Mouse (Mus musculus) liver, embryonic 12.5 days (tissue): ENCODE data around the gene Matn3. TPM values are rescaled to one million over a fixed set of nuclear protein-coding genes. Genes with fewer than 3 reads are reported as not detected.

Experiments used
- ATAC-seq: fragments of 200-750 bp; cut with Nextera tagmentation; 2 replicates; pipeline ENCODE4 v1.8.0; 2017; ENCODE audit warnings: moderate number of reproducible peaks, mild to moderate bottlenecking, moderate library complexity
- H3K27ac ChIP-seq: fragments of 300-500 bp; sonication (generic); 2 replicates; pipeline ENCODE4 v1.5.1; 2016; ENCODE audit warnings: mild to moderate bottlenecking
- H3K27me3 ChIP-seq: fragments of 300-500 bp; sonication (generic); replicated peaks from 2 replicates; pipeline ENCODE4 v1.6.1; 2016; ENCODE audit warnings: mild to moderate bottlenecking, moderate library complexity
- H3K36me3 ChIP-seq: fragments of 300-500 bp; sonication (generic); 2 replicates; pipeline ENCODE4 v1.6.1; 2016; ENCODE audit warnings: mild to moderate bottlenecking, moderate library complexity
- H3K4me1 ChIP-seq: fragments of 300-500 bp; sonication (generic); 2 replicates; pipeline ENCODE4 v1.6.1; 2016
- H3K4me2 ChIP-seq: fragments of 300-500 bp; sonication (generic); 2 replicates; pipeline ENCODE4 v1.6.1; 2016; ENCODE audit warnings: mild to moderate bottlenecking, moderate library complexity
- H3K4me3 ChIP-seq: fragments of 300-500 bp; sonication (generic); 2 replicates; pipeline ENCODE4 v1.5.1; 2016; ENCODE audit warnings: mild to moderate bottlenecking, moderate library complexity
- H3K9ac ChIP-seq: fragments of 300-500 bp; sonication (generic); 2 replicates; pipeline ENCODE4 v1.6.1; 2016; ENCODE audit warnings: mild to moderate bottlenecking, moderate library complexity
- H3K9me3 ChIP-seq: fragments of 300-500 bp; sonication (generic); replicated peaks from 2 replicates; pipeline ENCODE4 v1.6.1; 2016; ENCODE audit warnings: mild to moderate bottlenecking, moderate library complexity
- WGBS: fragments of 180-500 bp; shearing (Covaris S2); methylation state at CpG from one replicate; pipeline ENCODE4 v1.1.7; 2016; ENCODE audit not compliant: insufficient replicate concordance; 5-methylcytosine and 5-hydroxymethylcytosine counted together
- polyA plus RNA-seq: library from polyadenylated mRNA; unstranded; fragments of >200 nt; fragmentation: Nextera tagmentation; extraction: Ambion mirVana; gene quantifications from 2 replicates; pipeline ENCODE4 v1.2.1, GENCODE M21; 2016

Matn3 gene
- polyA plus RNA-seq, 1 experiment from 2014 or later: 0.11 TPM

GRCm38 (mm10) chr12:8998318-8998717 is 50.6 kb downstream of the Matn3 start:
- Histone ChIP-seq H3K27me3 (no peaks in the 10 kb centered on the region), H3K4me1 (no peaks in the 10 kb centered on the region), H3K36me3 (no peaks in the 10 kb centered on the region), H3K27ac (no peak overlapping the region), H3K9me3 (no peaks in the 10 kb centered on the region), H3K4me3 (no peak overlapping the region), H3K9ac (no peak overlapping the region), H3K4me2 (no peak overlapping the region)
- 54% methylated on average over 4 of the region's 4 CpGs for WGBS
- no peak for ATAC-seq

DNA sequence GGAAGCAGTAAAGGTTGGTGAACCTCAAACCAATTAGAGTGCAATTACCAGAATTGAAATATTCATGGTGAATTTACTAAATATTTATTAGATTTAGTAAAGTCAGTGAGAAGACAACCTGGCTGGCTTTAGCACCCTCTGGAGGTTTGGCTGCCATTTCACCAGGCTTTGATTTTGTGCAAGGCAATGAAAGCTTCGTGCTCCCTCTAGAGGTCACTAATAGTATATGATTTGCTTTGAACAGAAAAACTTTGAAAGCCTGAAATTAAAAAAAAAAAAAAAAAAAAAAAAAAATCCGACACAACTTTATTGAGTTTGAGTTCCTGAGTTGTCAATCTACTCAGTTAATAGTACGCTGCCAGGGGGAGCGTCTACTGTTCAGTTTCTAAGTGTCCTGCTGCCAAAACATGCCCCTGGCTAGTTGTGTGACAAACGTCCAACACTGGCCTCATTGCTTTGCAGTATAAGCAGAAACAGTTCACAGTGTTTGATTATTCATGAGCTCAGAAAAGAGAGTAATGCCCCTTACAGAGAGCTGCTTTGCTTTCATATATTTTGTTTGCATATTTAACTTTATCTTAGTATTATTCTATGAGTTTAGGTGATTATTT is 54.4 kb downstream of the Matn3 start:
- Histone ChIP-seq H3K9me3 (no peaks in the 10 kb centered on the region), H3K4me2 (no peak overlapping the region), H3K27ac (no peak overlapping the region), H3K4me1 (no peaks in the 10 kb centered on the region), H3K36me3 (no peaks in the 10 kb centered on the region), H3K9ac (no peak overlapping the region), H3K4me3 (no peak overlapping the region), H3K27me3 (no peaks in the 10 kb centered on the region)
- no peak for ATAC-seq
- 18% methylated on average over 5 of the region's 5 CpGs for WGBS

GRCm38 (mm10) chr12:9007146-9007545 is 59.4 kb downstream of the Matn3 start:
- Histone ChIP-seq H3K27ac (no peak overlapping the region), H3K9me3 (no peaks in the 10 kb centered on the region), H3K9ac (no peak overlapping the region), H3K36me3 (no peaks in the 10 kb centered on the region), H3K4me3 (no peak overlapping the region), H3K27me3 (no peaks in the 10 kb centered on the region), H3K4me2 (no peak overlapping the region), H3K4me1 (no peaks in the 10 kb centered on the region)
- no peak for ATAC-seq
- 32% methylated on average over 4 of the region's 4 CpGs for WGBS

DNA sequence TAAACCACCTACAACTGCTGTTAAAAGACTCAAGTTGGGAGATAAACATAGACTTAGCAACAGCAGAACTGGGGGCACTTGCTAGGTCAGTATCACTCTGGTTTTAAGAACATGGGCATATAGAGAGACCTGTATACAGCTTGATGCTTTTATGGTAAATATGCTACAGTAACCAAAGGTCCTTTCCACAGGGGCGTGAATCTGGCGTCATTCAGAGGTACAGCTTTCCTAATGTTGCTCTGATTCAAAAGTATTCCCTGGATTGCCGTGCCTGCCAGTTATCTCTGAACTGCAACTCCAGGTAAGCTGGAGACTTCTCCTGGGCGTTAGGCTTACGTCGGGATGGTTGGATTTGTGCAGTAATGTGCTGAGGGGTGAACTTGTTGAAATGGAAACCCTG is 60.1 kb downstream of the Matn3 start:
- H3K9ac ChIP-seq: no peak overlapping the region
- H3K4me3 ChIP-seq: no peak overlapping the region
- WGBS: 73% methylated on average over 6 of the region's 6 CpGs
- H3K27ac ChIP-seq: no peak overlapping the region
- no peaks in the 10 kb centered on the region for H3K27me3 ChIP-seq
- H3K36me3 ChIP-seq: no peaks in the 10 kb centered on the region
- H3K9me3 ChIP-seq: no peaks in the 10 kb centered on the region
- no peak for ATAC-seq
- H3K4me1 ChIP-seq: no peaks in the 10 kb centered on the region
- H3K4me2 ChIP-seq: no peak overlapping the region

DNA sequence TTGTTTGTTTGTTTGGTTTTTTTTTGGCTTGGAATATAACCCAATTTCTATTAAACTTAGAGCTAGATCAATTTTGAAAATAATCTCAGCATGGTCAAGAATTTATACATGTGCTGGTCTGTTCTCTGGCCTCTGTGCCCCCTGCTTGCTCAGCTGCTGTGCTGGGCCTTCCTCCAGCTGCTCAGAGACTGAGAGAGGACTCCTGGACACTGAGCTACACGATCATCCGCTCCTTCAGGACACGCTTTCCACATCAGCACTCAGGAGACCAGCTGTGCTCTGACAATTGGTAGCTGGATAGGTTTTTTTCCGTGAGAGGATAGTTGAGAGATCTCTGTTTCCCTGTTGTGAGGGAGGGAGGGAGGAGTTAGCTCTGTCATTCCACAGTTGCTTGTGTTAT is 62.6 kb downstream of the Matn3 start:
- H3K36me3 ChIP-seq: no peaks in the 10 kb centered on the region
- no peak overlapping the region for H3K4me2 ChIP-seq
- WGBS: 62% methylated on average over 4 of the region's 4 CpGs
- H3K27ac ChIP-seq: no peak overlapping the region
- no peak overlapping the region for H3K4me3 ChIP-seq
- no peaks in the 10 kb centered on the region for H3K27me3 ChIP-seq
- H3K4me1 ChIP-seq: no peaks in the 10 kb centered on the region
- no peak for ATAC-seq
- H3K9ac ChIP-seq: no peak overlapping the region
- no peaks in the 10 kb centered on the region for H3K9me3 ChIP-seq

- no peaks in the 10 kb centered on the region for H3K36me3 ChIP-seq
- no peaks in the 10 kb centered on the region for H3K4me1 ChIP-seq
- H3K4me2 ChIP-seq: no peak overlapping the region
- H3K9me3 ChIP-seq: no peaks in the 10 kb centered on the region
- H3K9ac ChIP-seq: no peak overlapping the region
- H3K27me3 ChIP-seq: no peaks in the 10 kb centered on the region
- ATAC-seq: no peak
- no peak overlapping the region for H3K4me3 ChIP-seq
- H3K27ac ChIP-seq: no peak overlapping the region
- 77% methylated on average over 9 of the region's 9 CpGs for WGBS
Observed at GRCm38 (mm10) chr12:9016376-9016775, 68.6 kb downstream of the Matn3 start.

GRCm38 (mm10) chr12:9020431-9020830 is 72.7 kb downstream of the Matn3 start:
- Histone ChIP-seq H3K4me3 (no peak overlapping the region), H3K9me3 (no peaks in the 10 kb centered on the region), H3K36me3 (no peaks in the 10 kb centered on the region), H3K27me3 (no peaks in the 10 kb centered on the region; the same call in 1 of the 2 replicates), H3K4me2 (no peak overlapping the region), H3K4me1 (no peaks in the 10 kb centered on the region), H3K27ac (no peak overlapping the region), H3K9ac (no peak overlapping the region)
- no peak for ATAC-seq
- 74% methylated on average over 8 of the region's 8 CpGs for WGBS

DNA sequence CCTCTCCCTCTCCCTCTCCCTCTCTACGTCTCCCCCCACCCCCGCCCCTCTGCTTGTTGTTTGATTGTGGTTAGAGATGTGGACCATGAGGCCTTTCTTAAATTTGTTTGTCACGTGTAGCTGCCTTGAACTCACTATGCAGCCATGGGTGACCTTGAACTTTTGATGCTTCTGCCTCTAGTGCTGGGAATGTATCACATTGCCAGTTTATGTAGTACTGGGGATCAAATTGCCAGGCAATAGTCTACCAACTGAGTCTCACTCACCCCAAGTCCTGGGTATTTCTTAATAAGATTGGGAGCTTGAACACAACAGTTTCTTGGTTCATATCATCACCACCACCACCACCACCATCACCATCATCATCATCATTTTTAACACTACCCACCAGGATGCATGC is 73.3 kb downstream of the Matn3 start:
- H3K36me3 ChIP-seq: no peaks in the 10 kb centered on the region
- H3K9ac ChIP-seq: no peak overlapping the region
- no peak for ATAC-seq
- H3K27me3 ChIP-seq: no peaks in the 10 kb centered on the region; the same call in 1 of the 2 replicates
- no peak overlapping the region for H3K4me2 ChIP-seq
- no peaks in the 10 kb centered on the region for H3K9me3 ChIP-seq
- H3K4me3 ChIP-seq: no peak overlapping the region
- H3K27ac ChIP-seq: no peak overlapping the region
- H3K4me1 ChIP-seq: no peaks in the 10 kb centered on the region
- WGBS: 45% methylated on average over 3 of the region's 3 CpGs

Other genes starting within 250 kb of the Matn3 start
- gene Sdc1, start 176.6 kb upstream of the Matn3 start, polyA plus RNA-seq: 27.7 and 30.2 TPM in 2 replicates
- gene Laptm4a, start 26.3 kb upstream of the Matn3 start, polyA plus RNA-seq: 71.0 and 77.9 TPM in 2 replicates
- 2.4 and 2.5 TPM in 2 replicates for gene Wdr35, start 26.0 kb downstream of the Matn3 start, polyA plus RNA-seq
- 17.7 and 18.3 TPM in 2 replicates for gene Ttc32, start 82.1 kb downstream of the Matn3 start, polyA plus RNA-seq